Comparison of ENCODE assay signal across 1 mouse cellular context in the genomic region with DNA sequence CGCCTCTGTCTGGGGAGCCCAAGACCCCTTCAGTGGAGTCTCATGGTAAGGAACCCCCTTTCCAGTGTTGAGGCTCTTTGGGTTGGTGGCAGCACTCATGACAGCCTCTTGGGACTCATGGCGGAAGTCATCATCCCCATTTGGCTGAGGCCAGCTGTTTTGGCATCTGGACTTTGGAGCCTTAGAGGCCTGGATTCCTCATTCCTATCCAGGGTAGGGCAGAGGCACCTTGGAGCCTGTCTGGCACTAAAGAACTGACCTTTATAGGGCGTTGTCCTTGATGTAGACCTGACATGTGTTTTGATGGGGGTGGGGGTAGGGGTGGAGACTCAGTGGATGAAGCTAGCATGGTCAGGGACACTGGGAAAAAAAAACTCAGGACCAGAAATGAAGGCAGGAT.
TF ChIP-seq lines count a peak whose summit lies in the region.

No protein-coding gene starts in this region.

TF ChIP-seq in ES-E14, 5 proteins besides CTCF, POLR2A, EP300 and RAD21:
- no peak for TF ChIP-seq MAFK (IDR thresholded peaks at IDR 0.05; ENCODE audit: insufficient read depth, low read depth, low read length)
- TF ChIP-seq CHD2 (IDR thresholded peaks at IDR 0.05; ENCODE audit: low read depth, low read length) = no peak
- no peak for TF ChIP-seq HCFC1 (IDR thresholded peaks at IDR 0.05; ENCODE audit: borderline replicate concordance, insufficient read depth, low read length)
- TF ChIP-seq ZNF384 (IDR thresholded peaks at IDR 0.05; ENCODE audit: low read depth, low read length) = no peak
- TF ChIP-seq ZC3H11A (IDR thresholded peaks at IDR 0.05; ENCODE audit: borderline replicate concordance, low read depth, low read length) = no peak
